Mouse (Mus musculus) ES-E14 (cell line): ENCODE results near the gene F11r.

Experiments
- CHD2 ChIP-seq: IDR thresholded peaks from 2 replicates; pipeline ENCODE4 v1.6.1; 2014; ENCODE audit warnings: mild to moderate bottlenecking, low read depth, low read length, inconsistent platforms
- HCFC1 ChIP-seq: IDR thresholded peaks from 2 replicates; pipeline ENCODE4 v1.6.1; 2012; ENCODE audit warnings: low read length, inconsistent platforms, borderline replicate concordance; ENCODE audit not compliant: insufficient read depth
- MAFK ChIP-seq: IDR thresholded peaks from 2 replicates; pipeline ENCODE4 v1.6.1; 2014; ENCODE audit warnings: mild to moderate bottlenecking, low read depth, low read length, inconsistent platforms; ENCODE audit not compliant: insufficient read depth
- ZNF384 ChIP-seq: IDR thresholded peaks from 2 replicates; pipeline ENCODE4 v1.6.1; 2012; ENCODE audit warnings: low read depth, low read length, inconsistent platforms

DNA sequence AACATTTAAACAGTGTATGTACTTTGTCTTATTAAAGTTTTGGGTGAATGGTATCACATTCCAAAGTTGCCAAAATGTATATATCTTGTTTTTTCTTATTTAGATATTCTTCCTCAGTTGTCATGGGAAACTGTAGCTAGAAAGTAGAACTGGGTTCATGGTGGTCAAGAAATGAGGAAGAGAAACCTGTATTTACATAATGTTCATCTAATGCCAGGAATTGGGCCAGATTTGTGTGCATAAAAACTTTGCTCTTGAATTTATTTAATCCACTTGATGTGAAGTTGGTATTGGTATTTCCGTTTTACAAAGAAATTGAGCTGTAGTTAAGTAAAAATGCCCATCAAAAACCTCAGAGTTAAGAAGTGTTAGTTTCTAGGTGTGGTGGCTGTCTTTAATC, 27.1 kb upstream of the F11r start:
- TF ChIP-seq ZNF384 (no peak), MAFK (no peak), HCFC1 (no peak), CHD2 (no peak)
